ENCODE assay signal across 10 mouse cellular contexts in genomic region chr19:38481906-38482305, GRCm38 (mm10). TPM values are rescaled to one million over a fixed set of nuclear protein-coding genes. Genes with fewer than 3 reads are reported as not detected.
DNase-seq lines count a peak whose midpoint lies in the region; ATAC-seq lines count a peak whose summit lies in the region.
"Had no signal": no experiment of that assay in that cellular context is flagged by ENCODE, and none has a peak within 500 bp of the region (broad histone marks: within the 10 kb centered on the region; RNA-seq: fewer than 3 reads in every experiment).

No protein-coding gene starts in this region.

- WGBS in heart, embryonic 14.5 days, result 20% methylated on average over 8 of the region's 8 CpGs
- WGBS in embryonic facial prominence, embryonic 13.5 days, result 16% methylated on average over 8 of the region's 8 CpGs
- 22% methylated on average over 8 of the region's 8 CpGs for WGBS in intestine, embryonic 15.5 days
- 9% methylated on average over 8 of the region's 8 CpGs for WGBS in neural tube, embryonic 12.5 days

- no peak for ATAC-seq in heart, embryonic 14.5 days (ENCODE audit: insufficient number of reproducible peaks, insufficient read depth, low FRiP score, low read depth)
- no peak for ATAC-seq in embryonic facial prominence, embryonic 13.5 days (ENCODE audit: insufficient number of reproducible peaks, insufficient read depth, low FRiP score, low TSS enrichment, low read depth)
- ATAC-seq in intestine, embryonic 15.5 days, result no peak
- no peak for ATAC-seq in neural tube, embryonic 12.5 days (ENCODE audit: low FRiP score, low read depth)
- ATAC-seq: CD4-positive, CD25-positive, alpha-beta regulatory T cell, adult 4 months had no signal

- peaks cover 12 to 35% of the 10 kb centered on the region in 2 experiments for H3K4me1 ChIP-seq in heart, embryonic 14.5 days (ENCODE audit: control insufficient read depth in 2 of 2, insufficient read depth in 2 of 2, low read length in 2 of 2)
- H3K4me1 ChIP-seq in embryonic facial prominence, embryonic 13.5 days, result peaks cover 51% of the 10 kb centered on the region
- H3K4me1 ChIP-seq in intestine, embryonic 15.5 days (replicated peaks), result 0 out of 2 replicates have a peak, but pooled peaks cover 10% of the 10 kb centered on the region
- H3K4me1 ChIP-seq in neural tube, embryonic 12.5 days, result peaks cover 46% of the 10 kb centered on the region

- peak overlapping the region; percentile 66 to 70; a peak in 3 of 4 replicates for H3K4me3 ChIP-seq in heart, embryonic 14.5 days (ENCODE audit: control insufficient read depth in 1 of 2, insufficient read depth in 1 of 2, low read depth in 1 of 2, low read length in 2 of 2)
- peak overlapping the region; percentile 68 for H3K4me3 ChIP-seq in embryonic facial prominence, embryonic 13.5 days
- peak overlapping the region; percentile 69 for H3K4me3 ChIP-seq in intestine, embryonic 15.5 days (replicated peaks)
- H3K4me3 ChIP-seq in neural tube, embryonic 12.5 days, result peak overlapping the region; percentile 72

- peak overlapping the region; percentile 69 for H3K4me2 ChIP-seq in heart, embryonic 14.5 days (ENCODE audit: low read length)
- H3K4me2 ChIP-seq in embryonic facial prominence, embryonic 13.5 days, result peak overlapping the region; percentile 95
- peak overlapping the region; percentile 96 for H3K4me2 ChIP-seq in intestine, embryonic 15.5 days (replicated peaks)
- H3K4me2 ChIP-seq in neural tube, embryonic 12.5 days (replicated peaks), result peak overlapping the region; percentile 96

- H3K36me3 ChIP-seq in heart, embryonic 14.5 days (ENCODE audit: control insufficient read depth, insufficient read depth, low read length), result no peaks in the 10 kb centered on the region
- H3K36me3 ChIP-seq in embryonic facial prominence, embryonic 13.5 days, result no peaks in the 10 kb centered on the region
- no peaks in the 10 kb centered on the region for H3K36me3 ChIP-seq in intestine, embryonic 15.5 days
- no peaks in the 10 kb centered on the region for H3K36me3 ChIP-seq in neural tube, embryonic 12.5 days

- H3K9ac ChIP-seq in heart, embryonic 14.5 days (ENCODE audit: low read length), result peak overlapping the region; percentile 86
- H3K9ac ChIP-seq in embryonic facial prominence, embryonic 13.5 days, result no peak overlapping the region
- no peak overlapping the region for H3K9ac ChIP-seq in intestine, embryonic 15.5 days
- H3K9ac ChIP-seq in neural tube, embryonic 12.5 days, result no peak overlapping the region

- H3K27ac ChIP-seq in heart, embryonic 14.5 days (replicated peaks in 1 of 2; ENCODE audit: control insufficient read depth in 1 of 2, insufficient read depth in 1 of 2, low read depth in 2 of 2, low read length in 2 of 2), result 0 out of 4 replicates have a peak overlapping the region, but pooled peaks of 1 of the 2 experiments have one; percentile 71
- H3K27ac ChIP-seq in embryonic facial prominence, embryonic 13.5 days, result no peak overlapping the region
- no peak overlapping the region for H3K27ac ChIP-seq in intestine, embryonic 15.5 days
- H3K27ac ChIP-seq in neural tube, embryonic 12.5 days, result no peak overlapping the region

- no peaks in the 10 kb centered on the region for H3K27me3 ChIP-seq in heart, embryonic 14.5 days (ENCODE audit: control insufficient read depth, insufficient read depth, low read length)
- H3K27me3 ChIP-seq in embryonic facial prominence, embryonic 13.5 days, result peaks cover 69% of the 10 kb centered on the region
- no peaks in the 10 kb centered on the region for H3K27me3 ChIP-seq in intestine, embryonic 15.5 days (replicated peaks)
- 0 out of 2 replicates have a peak, but pooled peaks cover 2% of the 10 kb centered on the region for H3K27me3 ChIP-seq in neural tube, embryonic 12.5 days (replicated peaks)

- H3K9me3 ChIP-seq in heart, embryonic 14.5 days (ENCODE audit: control insufficient read depth, low read length), result no peaks in the 10 kb centered on the region
- no peaks in the 10 kb centered on the region for H3K9me3 ChIP-seq in embryonic facial prominence, embryonic 13.5 days
- no peaks in the 10 kb centered on the region for H3K9me3 ChIP-seq in intestine, embryonic 15.5 days
- H3K9me3 ChIP-seq in neural tube, embryonic 12.5 days, result no peaks in the 10 kb centered on the region

- no peak for DNase-seq in heart, adult 9 months (ENCODE audit: low spot score in 2 of 2)
- no peak for DNase-seq in spleen, adult 12 weeks (ENCODE audit: low spot score)
- DNase-seq in gastrocnemius, postnatal 4 days (ENCODE audit: low spot score in 2 of 2), result no peak
- no peak for DNase-seq in cerebellum, adult 8-10 months

RNA-seq across cellular contexts. Expression of gene Plce1, which starts 1.0 kb away (rescaled TPM):
- polyA plus RNA-seq in heart, embryonic 14.5 days (2014; fragmentation: Nextera tagmentation; extraction: Ambion mirVana), result 7.8 and 10.5 TPM in 2 replicates
- 3.1 and 3.9 TPM in 2 replicates for polyA plus RNA-seq in embryonic facial prominence, embryonic 13.5 days (2015; fragmentation: Nextera tagmentation; extraction: Ambion mirVana)
- 4.7 and 5.8 TPM in 2 replicates for polyA plus RNA-seq in intestine, embryonic 15.5 days (2015; fragmentation: Nextera tagmentation; extraction: Ambion mirVana)
- 8.6 and 10.5 TPM in 2 replicates for polyA plus RNA-seq in neural tube, embryonic 12.5 days (2016; fragmentation: Nextera tagmentation; extraction: Ambion mirVana)
- total RNA-seq in gastrocnemius, postnatal 4 days (2021), result 10 to 100 TPM; 53.1 to 56.9 TPM
- total RNA-seq: hematopoietic stem cell, adult 5-6 weeks had no signal
